Mouse (Mus musculus): ENCODE results near the gene Kif1b. TPM values are rescaled to one million over a fixed set of nuclear protein-coding genes. Genes with fewer than 3 reads are reported as not detected.
"Not testable (repeated sequence)": the region's sequence is repeated elsewhere in the genome, so short reads cannot be mapped to it uniquely, and the experiment has no call there.

The Kif1b gene
- total RNA-seq, 2 experiments from 2014 or later = 392 to 448 TPM

DNA sequence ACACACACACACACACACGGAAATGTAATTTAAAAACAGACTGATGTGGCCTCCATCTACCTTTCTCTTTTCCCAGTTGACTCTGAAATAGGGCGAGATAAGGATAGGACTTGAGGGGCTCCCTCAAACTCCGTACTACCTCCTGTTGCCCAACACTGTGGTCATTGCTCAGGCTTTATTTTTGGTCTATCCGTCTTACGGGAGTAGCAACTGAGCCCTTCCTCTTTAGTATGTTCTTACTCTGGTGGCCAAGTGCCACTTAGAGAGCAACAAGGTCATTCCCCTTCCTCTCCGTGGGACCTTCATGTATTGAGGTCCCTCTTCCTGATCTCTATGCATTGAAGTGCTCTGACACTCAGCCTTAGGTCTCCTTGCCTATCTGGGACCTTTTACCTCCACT lies 133.8 kb downstream of the Kif1b start:
- no peak for DNase-seq (ENCODE audit: low spot score in 2 of 2)

DNA sequence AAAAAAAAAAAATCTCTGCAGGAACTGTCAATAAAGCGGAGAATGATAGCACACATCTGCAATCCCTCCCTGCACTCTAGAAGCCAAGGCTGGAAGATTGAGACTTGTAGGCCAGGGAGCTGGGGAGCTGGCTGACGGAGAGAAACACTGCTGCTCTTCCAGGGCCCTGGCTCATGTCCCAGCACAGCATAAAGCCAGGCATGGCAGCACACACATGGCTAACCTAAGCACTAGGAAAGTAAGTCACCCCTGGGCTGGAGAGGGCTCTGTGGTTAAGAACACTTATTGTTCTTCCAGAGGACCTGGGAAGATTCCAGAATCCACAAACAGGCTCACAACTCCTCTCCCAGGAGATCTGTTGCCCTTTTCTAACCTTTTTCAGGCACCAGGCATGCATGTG lies 134.8 kb downstream of the Kif1b start:
- no peak for DNase-seq (ENCODE audit: low spot score in 2 of 2)

DNA sequence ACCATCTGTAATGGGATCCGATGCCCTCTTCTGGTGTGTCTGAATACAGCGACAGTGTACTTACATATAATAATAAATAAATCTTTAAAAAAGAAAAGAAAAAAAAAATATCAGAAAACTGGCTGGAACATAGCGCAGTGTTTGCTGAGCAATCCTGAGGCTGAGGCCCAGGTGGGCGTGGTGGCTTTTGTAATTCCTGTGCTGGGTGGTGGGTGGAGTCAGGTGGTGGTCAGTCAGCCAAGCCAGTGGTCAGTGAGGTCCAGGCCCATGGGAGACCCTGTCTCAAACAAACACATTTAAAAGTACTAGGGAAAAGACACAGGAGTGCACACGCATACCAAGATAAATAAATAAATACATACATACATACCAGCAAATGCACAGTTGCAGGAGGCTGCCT lies 135.4 kb downstream of the Kif1b start:
- no peak for DNase-seq (ENCODE audit: low spot score in 2 of 2)

DNA sequence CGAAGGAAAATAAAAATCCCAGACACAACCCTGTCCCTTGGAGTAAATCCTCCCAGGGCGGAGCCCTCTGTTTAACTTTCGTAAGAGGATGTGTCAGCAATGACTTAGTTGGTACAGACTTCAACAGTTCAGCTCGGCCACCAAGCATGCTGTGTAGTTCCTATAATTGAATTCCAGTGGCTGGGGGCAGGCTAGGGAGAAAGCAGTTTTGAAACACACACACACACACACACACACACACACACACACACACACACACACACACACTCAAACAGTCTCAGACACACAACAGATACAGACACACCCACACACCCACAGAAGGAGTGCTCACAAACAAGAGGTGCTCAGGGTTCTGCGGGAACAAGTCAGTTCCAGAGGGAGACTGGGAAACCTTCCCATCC lies 135.9 kb downstream of the Kif1b start:
- no peak for DNase-seq (ENCODE audit: low spot score in 2 of 2)

DNA sequence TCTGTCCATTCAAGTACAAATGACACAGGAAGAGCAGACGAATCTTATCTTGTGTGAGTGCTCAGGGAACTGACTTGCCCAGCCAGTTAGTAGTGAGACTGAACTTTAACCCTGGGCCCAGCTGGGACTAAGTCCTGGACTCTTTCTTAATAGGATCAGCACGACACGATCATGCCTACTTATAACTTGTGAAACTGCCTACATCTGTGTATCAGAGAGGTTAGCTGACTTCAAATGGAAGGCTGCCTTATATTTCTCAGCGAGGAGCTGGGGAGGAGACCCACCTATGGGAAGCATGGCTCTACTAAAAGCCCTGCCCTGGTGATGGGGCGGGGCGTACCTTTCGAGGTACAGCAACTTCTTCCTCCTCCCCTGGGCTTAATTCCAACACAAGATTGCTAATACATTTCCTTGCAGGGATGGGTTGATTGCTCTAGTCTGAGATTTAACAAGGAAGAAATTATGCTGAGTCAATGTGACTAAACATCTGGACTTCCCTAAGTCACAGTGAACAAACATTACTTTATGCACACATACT lies 137.0 kb downstream of the Kif1b start:
- DNase-seq (ENCODE audit: low spot score in 2 of 2) = no peak

DNA sequence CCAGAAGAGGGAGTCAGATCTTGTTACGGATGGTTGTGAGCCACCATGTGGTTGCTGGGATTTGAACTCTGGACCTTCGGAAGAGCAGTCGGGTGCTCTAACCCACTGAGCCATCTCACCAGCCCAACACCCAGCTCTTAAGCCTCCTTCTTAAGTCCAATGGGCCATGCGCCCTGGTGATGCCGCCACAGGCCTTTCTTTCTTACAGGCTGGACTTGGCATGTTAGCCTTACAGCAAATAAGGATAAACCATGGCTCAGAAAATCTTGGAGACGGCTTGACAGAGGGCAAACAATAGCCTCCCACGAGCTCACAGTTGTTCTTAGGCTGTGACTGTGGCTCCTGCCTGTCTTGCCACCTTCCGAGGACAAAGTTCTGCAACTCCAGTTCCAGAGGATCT lies 137.6 kb downstream of the Kif1b start:
- not testable (repeated sequence) for DNase-seq (ENCODE audit: low spot score in 2 of 2)

DNA sequence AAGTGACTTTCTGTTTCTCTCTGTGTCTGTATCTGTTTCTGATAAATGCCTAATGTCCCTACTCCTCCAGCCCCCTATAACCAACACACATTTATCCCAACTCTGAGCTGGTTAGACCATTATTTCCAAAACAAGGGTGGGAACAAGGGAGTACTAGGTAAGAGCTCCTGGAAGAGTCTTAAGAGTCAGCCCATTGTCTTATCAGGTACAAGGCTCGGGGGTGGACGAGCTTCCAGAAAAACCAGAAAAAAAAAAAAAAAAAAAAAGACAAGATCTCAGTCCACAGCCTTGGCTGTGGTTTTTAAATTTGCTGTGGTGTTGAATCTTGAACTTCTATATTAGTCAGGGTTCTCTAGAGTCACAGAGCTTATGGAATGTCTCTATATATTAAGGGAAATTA lies 139.5 kb downstream of the Kif1b start:
- DNase-seq (ENCODE audit: low spot score in 2 of 2) = no peak

DNA sequence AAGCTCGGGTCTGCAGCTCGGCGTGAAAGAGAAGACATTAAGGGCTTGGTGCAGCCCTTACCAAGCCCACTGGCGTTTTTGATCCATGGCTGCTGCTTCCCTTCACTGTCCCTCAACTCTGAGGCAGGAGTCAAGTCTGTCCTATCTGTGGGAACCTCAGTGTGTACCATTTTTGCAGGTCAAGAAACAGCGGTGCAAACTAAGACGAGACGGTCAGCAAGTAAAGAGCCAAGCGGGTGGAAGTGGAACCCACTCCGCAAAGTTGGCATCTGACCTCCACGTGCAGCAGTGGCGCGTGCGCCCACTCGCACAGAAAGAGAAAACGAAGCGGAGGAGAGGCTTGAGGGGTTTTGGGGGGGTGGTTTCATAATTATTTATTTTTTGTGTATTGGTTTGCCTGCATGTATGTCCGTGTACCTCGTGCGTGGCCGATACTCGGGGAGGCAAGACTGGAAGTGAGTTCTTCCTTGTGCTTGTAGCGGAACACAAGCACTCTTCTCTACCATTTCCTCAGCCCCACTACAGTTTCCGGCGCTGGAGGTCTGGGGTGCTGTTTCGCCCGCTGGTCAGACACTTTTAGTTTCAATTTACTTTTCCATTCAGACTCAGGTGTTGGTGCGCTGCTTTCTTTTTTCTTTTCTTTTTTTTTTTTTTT lies 140.4 kb downstream of the Kif1b start:
- DNase-seq (ENCODE audit: low spot score in 2 of 2) = peak in 1 of 2 experiments; percentile 19

DNA sequence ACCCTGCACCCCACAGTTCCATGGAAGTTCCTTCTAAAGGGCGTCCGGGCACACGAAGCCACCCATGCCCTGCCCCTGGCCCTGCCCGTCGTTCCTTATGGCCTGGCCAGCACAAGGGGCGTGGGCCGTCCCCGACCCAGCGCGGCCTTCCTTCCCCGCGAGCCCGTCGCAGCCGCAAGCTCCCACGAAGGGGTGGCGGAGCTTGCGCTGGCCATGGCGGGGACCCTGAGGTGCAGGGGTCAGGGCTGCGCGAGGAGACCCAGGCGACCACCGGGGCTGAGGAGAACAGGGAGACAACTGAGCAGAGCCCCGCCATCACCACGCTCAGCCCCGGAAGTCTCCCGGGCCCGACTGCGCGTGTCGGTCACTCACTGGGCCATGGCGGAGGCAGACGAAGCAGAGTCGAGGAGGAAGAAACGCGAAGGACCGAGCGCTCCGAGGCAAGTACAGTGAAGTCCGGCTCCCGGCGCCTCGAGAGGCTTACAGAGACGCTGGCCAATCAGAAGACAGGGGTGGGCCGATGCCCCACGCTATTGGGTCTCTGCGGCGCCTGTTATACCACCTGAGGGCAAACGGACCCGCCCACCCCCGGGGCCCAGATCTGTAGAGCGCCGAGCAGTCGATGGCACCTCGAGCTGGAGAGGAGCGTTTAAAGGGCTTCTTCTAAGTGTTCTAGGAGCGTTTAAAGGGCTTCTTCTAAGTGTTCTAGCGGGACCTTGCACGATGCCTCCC lies 141.1 kb downstream of the Kif1b start, which contains the start of gene Pgd:
Gene Pgd, minus strand, starts transcription at position 557 of the 732 bp plus-strand sequence.
- peak; percentile 93 to 98 for DNase-seq (ENCODE audit: low spot score in 2 of 2)

DNA sequence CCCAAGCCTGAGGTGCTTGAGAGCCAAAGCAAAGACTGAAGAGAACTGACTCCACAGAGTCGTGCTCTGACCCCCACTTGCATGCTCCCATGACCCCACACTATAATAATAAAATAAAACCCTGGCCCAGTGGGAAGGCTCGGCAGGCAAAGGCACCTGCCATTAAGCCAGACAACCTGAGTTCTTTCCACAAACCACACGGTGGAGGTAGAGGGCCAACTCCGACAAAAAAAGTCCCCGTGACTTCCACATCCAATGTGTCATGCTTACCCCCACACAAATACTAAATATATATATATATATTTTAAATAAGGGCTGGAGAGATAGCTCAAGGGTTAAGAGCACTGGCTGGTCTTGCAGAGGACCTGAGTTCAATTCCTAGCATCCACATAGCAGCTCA lies 143.3 kb downstream of the Kif1b start:
- DNase-seq (ENCODE audit: low spot score in 2 of 2) = no peak

DNA sequence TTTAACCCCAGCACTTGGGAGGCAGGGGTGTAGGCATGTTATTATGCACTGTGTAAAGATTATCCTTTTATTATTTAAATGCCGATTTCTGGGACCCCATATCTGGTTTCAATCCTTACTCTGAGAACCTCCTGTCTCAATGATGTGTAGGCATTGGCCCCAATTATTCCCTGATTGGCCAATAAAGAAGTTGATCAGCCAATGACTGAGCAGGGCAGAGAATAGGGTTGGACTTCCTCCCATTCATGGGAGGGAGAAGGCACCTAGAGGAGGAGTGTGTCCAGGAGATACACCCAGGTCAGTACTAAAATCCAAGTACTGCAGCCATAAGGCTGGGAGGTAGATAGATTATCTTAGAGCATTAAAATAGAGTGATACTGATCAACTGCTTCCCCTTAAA lies 144.3 kb downstream of the Kif1b start:
- no peak for DNase-seq (ENCODE audit: low spot score in 2 of 2)

DNA sequence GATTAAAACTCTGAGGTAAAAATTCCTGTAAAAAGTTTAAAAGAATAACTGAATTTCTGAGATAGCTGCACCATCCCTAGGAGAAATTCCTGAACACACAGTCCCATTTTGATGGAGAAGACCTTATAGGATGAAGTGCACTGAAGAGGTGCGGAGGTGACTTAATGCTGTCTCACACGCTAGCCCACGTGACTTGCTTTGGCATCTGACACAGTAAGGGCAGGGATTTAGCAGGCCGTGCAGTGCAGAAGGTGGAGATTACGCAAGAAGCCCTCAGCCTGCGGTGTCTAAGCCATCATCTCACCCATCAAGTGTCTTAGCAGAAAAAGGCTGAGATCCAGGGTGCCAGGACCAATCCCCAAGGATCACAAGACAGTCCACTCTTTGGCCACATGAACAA lies 146.3 kb downstream of the Kif1b start:
- no peak for DNase-seq (ENCODE audit: low spot score in 2 of 2)

DNA sequence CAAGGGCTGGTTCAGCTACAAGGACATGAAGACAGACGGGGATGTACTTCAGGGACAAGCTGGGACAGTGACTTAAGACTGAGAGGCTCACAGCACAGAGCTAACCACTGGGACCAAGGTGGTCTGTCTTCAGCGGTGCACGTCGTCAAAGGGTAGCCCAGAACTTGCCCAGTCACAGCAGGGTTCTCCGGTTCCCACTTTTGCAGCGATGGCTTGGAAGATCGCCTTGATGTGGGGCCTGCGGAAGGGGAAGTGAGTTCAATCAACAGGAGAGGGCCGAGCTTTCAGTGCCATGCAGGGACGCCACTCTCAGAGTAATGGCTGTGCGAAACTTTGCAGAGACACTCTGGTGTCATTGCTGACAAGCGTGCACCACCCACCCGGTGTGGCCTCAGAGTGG lies 147.6 kb downstream of the Kif1b start:
- no peak for DNase-seq (ENCODE audit: low spot score in 2 of 2)

DNA sequence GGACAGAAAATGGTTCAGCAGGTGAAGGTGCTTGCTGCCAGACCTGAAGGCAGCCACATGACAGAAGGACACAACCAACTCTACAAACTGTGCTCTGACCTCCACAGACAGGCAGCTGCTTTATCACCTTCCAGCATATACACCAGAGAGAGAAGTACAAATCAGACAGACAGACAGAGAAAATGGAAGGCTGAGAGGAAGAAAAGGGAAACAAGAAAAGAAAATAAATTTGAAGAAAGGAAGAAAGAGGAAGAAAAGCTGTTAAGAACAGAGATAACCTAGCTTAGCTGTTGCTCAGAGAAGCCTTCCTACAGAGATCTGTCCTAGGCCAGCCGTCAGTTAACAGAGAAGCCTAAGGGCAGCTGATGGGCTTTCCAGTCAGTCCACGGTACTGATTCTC lies 148.3 kb downstream of the Kif1b start:
- no peak for DNase-seq (ENCODE audit: low spot score in 2 of 2)

DNA sequence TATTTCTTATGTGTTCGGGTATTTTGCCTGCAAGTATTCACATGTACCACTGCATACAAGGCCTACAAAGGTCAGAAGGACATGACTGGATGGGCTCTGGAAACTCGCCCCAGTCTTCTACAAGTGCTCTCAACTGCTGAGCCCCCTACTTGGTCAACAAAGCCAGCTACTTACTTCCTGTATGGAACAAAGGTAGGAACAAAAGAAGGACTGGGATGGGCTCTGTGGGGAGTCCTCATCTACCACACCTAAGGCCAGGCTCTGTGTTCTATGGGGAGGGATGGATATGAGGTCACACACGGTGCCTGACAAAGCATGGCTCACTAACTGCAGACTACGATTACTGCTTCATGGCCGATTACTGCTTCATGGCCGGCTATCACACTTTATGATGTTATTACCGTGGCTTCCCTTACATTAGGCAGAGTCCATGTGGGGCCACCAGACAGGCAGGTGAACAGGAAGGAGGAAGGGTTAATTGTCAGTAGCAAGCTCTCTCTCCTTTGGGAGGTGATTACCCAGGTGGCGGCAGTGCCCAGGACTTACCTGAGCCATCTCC lies 150.0 kb downstream of the Kif1b start:
- DNase-seq (ENCODE audit: low spot score in 2 of 2) = no peak

DNA sequence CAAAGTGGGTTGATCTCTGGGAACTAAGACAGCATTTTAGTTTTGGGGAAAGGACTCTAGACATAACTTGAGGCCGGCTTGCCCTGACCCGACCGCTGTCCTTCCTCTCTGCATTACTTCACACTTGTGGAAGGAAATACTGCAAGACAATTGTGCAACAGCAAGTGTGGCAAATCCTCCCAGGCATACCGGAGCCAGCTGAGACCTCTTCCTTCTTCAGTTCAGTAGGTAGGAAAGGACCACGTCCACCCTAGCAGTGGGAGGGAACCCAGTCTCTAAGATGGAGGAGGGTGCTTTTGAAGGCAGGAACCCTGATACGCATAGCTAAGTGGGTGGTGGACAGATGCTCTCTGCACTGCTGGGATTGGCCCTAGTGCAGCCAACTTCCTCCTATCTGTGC lies 151.8 kb downstream of the Kif1b start:
- no peak for DNase-seq (ENCODE audit: low spot score in 2 of 2)

DNA sequence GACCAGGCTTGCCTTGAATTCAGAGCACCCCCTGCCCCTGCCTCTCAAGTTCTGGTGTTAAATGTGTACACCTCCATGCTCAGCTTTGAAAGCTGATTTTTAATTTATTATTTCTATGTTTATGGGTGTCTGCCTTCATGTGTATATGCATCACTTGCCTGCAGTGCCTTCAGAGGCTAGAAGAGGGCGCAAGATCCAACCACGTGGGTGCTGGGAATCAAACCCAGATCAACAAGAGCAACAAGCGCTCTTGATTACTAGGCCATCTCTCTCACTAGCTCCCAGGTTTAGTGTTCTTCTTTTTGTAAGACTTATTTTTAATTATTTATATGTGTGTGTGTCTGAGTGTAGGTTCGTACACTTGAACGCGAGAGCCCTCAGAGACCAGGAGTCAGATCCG lies 152.6 kb downstream of the Kif1b start:
- DNase-seq (ENCODE audit: low spot score in 2 of 2) = no peak

DNA sequence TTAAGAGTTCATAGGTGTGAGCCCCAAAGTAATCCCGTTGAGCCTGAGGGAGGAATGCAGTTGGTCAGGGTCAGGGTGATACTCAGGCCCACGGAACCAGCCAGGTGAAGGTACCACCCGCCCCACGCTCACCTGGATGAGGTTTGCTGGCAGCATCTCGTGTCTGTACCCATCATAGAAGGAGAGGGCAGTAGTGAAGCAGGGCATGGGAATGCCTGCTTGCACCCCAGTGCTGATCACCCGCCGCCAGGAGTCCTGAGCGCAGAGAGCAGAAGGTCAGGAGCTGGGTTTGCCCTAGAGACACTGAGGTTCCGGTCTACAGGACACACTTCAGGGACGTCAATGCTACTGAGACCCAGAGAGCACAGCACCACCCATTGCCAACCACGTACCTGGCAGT lies 156.8 kb downstream of the Kif1b start:
- DNase-seq (ENCODE audit: low spot score in 2 of 2) = no peak

DNA sequence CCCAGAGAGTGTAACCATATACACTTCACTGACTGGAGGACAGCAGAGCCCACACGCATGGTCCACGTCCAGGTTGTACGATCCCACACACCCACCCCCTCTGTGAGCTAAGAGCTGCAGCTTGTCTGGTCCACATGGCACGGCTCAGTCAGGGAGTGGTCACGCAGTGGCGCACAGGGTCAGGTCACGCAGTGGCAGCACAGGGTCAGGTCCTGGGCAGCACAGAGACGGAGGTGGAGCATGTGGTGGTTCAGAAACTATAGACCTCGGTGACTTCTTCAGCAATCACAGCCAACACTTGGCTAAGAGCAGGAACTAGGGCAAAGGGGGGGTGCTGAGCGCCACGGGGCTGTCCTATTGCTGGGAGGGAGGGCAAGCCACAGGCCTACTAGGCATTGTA lies 157.2 kb downstream of the Kif1b start:
- no peak for DNase-seq (ENCODE audit: low spot score in 2 of 2)

DNA sequence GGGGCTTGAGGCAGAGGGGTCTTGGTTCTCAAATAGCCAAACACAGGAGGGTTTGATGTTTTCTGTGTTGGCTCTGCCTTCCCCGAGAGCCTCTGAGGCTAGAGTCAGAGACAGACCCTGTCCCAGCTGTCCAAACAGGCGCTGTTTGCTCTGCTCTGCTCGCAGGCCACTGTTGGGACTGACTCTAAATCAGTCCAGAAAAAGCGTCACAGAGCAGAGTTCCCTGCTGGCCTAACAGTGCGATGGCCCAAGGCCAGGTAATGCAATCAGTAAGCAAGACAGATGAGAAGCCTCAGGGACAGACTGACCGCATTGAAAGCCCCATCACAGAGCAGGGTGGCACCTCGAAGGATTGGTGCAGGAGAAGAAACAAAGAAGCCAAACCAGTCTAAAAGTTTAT lies 157.9 kb downstream of the Kif1b start:
- DNase-seq (ENCODE audit: low spot score in 2 of 2) = no peak

DNA sequence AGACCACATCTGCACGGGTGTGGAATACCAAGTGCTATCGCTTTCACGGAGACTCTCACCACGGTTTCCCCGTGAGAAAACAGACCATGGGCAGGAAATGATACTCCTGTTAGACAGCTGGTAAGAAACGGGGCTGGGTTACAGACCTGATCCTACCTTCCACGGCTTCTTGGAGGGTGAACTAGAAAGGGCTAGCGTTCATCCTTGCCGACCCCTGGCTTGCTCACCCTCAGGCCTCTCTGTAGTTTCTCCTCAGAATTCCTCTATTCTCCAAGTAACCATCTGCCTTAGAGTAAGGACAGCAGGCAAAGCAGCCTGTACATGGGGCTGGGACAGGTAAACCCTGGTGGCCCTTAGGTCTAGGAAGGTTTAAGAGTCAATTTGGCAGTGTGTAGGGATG lies 158.3 kb downstream of the Kif1b start:
- no peak for DNase-seq (ENCODE audit: low spot score in 2 of 2)

DNA sequence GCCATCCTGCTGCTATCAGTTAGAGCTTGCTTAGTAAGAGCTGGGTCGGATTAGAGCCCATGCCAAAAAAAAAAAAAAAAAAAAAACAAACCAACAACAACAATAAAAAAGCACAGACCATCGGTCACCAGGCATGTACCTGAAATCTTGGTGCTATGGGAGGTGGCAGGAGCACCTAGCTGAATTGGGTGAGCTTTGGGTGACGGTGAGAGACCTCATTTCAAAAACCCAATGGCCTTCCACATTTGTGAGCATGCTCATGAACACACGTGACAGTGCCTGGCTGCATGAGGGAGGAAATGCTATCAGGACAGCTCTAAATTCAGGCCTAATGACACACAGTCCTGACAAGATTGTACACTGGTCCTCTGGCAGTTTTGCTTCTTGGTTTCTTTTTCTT lies 159.4 kb downstream of the Kif1b start:
- DNase-seq (ENCODE audit: low spot score in 2 of 2) = no peak

Measured in layer of hippocampus, postnatal 14 days (tissue).